Mouse (Mus musculus) neural tube, embryonic 11.5 days (tissue): ENCODE results near the gene Bcor. TPM values are rescaled to one million over a fixed set of nuclear protein-coding genes. Genes with fewer than 3 reads are reported as not detected.

ENCODE experiments used
- ATAC-seq: fragments of 200-750 bp; cut with Nextera tagmentation; 2 replicates; pipeline ENCODE4 v1.8.0; 2017; ENCODE audit warnings: moderate number of reproducible peaks, mild to moderate bottlenecking, moderate TSS enrichment, moderate library complexity; ENCODE audit not compliant: insufficient read depth, low FRiP score, low TSS enrichment
- DNase-seq: peaks from one replicate; pipeline ENCODE4 v3.0.0-alpha.2; 2015; ENCODE audit warnings: low spot score
- H3K27ac ChIP-seq: fragments of 300-500 bp; sonication (generic); 2 replicates; pipeline ENCODE4 v1.5.1; 2014; ENCODE audit warnings: low read depth, mild to moderate bottlenecking, low read length
- H3K27me3 ChIP-seq: fragments of 300-500 bp; sonication (generic); 2 replicates; pipeline ENCODE4 v1.6.1; 2014; ENCODE audit warnings: mild to moderate bottlenecking, low read length, mixed read lengths; ENCODE audit not compliant: control insufficient read depth, insufficient read depth
- H3K36me3 ChIP-seq: fragments of 300-500 bp; sonication (generic); 2 replicates; pipeline ENCODE4 v1.6.1; 2014; ENCODE audit warnings: mild to moderate bottlenecking, low read length, moderate library complexity, mixed read lengths; ENCODE audit not compliant: control insufficient read depth, insufficient read depth
- H3K4me1 ChIP-seq: fragments of 300-500 bp; sonication (generic); 2 replicates; pipeline ENCODE4 v1.6.1; 2014; ENCODE audit warnings: low read length, mixed read lengths; ENCODE audit not compliant: control insufficient read depth, insufficient read depth
- H3K4me2 ChIP-seq: fragments of 300-500 bp; sonication (generic); 2 replicates; pipeline ENCODE4 v1.6.1; 2014; ENCODE audit warnings: low read depth, mild to moderate bottlenecking, moderate library complexity
- H3K4me3 ChIP-seq: fragments of 300-500 bp; sonication (generic); 2 replicates; pipeline ENCODE4 v1.5.1; 2014; ENCODE audit warnings: low read depth, low read length
- H3K9ac ChIP-seq: fragments of 300-500 bp; sonication (generic); 2 replicates; pipeline ENCODE4 v1.6.1; 2014; ENCODE audit warnings: mild to moderate bottlenecking, low read length
- H3K9me3 ChIP-seq: fragments of 300-500 bp; sonication (generic); 2 replicates; pipeline ENCODE4 v1.6.1; 2016; ENCODE audit warnings: low read length; ENCODE audit not compliant: control insufficient read depth
- WGBS: fragments of 180-500 bp; shearing (Covaris S2); extraction: QIAGEN DNeasy Blood & Tissue Kit; methylation state at CpG from one replicate; pipeline ENCODE4 v1.1.7; 2014; 5-methylcytosine and 5-hydroxymethylcytosine counted together
- polyA plus RNA-seq: library from polyadenylated mRNA; unstranded; fragments of >200 nt; fragmentation: Nextera tagmentation; extraction: Ambion mirVana; gene quantifications from 2 replicates; pipeline ENCODE4 v1.2.1, GENCODE M21; 2014

The Bcor gene
- polyA plus RNA-seq, 1 experiment from 2014 or later = 26.7 TPM

GRCm38 (mm10) chrX:12138266-12138665 is 21.9 kb downstream of the Bcor start:
- H3K4me2 ChIP-seq = no peak overlapping the region
- WGBS = 8% methylated on average over 7 of the region's 7 CpGs
- no peak overlapping the region for H3K4me3 ChIP-seq
- no peak overlapping the region for H3K9ac ChIP-seq
- H3K27me3 ChIP-seq = peaks cover 50% of the 10 kb centered on the region
- DNase-seq (peak; percentile 38), ATAC-seq (no peak)
- no peaks in the 10 kb centered on the region for H3K9me3 ChIP-seq
- H3K27ac ChIP-seq = no peak overlapping the region
- peaks cover 16% of the 10 kb centered on the region for H3K4me1 ChIP-seq
- no peaks in the 10 kb centered on the region for H3K36me3 ChIP-seq

GRCm38 (mm10) chrX:12137121-12137521 is 23.0 kb downstream of the Bcor start:
- ATAC-seq = 0 out of 2 replicates have a peak, but pooled peaks have one; percentile 3
- DNase-seq = peak; percentile 55

GRCm38 (mm10) chrX:12136261-12137101 is 23.7 kb downstream of the Bcor start:
- H3K9ac ChIP-seq = peak overlapping the region; percentile 55
- H3K4me3 ChIP-seq = peak overlapping the region; percentile 28
- no peaks in the 10 kb centered on the region for H3K9me3 ChIP-seq
- peaks cover 57% of the 10 kb centered on the region for H3K27me3 ChIP-seq
- H3K36me3 ChIP-seq = no peaks in the 10 kb centered on the region
- peak; percentile 22; the same call in 1 of the 2 replicates for ATAC-seq
- H3K4me2 ChIP-seq = peak overlapping the region; percentile 62
- peak overlapping the region; percentile 89 for H3K27ac ChIP-seq
- 1% methylated on average over 49 of the region's 50 CpGs for WGBS
- peaks cover 16% of the 10 kb centered on the region for H3K4me1 ChIP-seq
- DNase-seq = peak; percentile 67

More at GRCm38 (mm10) chrX:12137121-12137521, 23.0 kb downstream of the Bcor start:
- no peaks in the 10 kb centered on the region for H3K36me3 ChIP-seq
- H3K4me2 ChIP-seq = peak overlapping the region; percentile 62
- WGBS = 2% methylated on average over 22 of the region's 25 CpGs
- peaks cover 16% of the 10 kb centered on the region for H3K4me1 ChIP-seq
- peak overlapping the region; percentile 55 for H3K9ac ChIP-seq
- H3K27me3 ChIP-seq = peaks cover 55% of the 10 kb centered on the region
- no peaks in the 10 kb centered on the region for H3K9me3 ChIP-seq
- H3K27ac ChIP-seq = peak overlapping the region; percentile 89
- peak overlapping the region; percentile 28 for H3K4me3 ChIP-seq

GRCm38 (mm10) chrX:12135121-12136111 is 24.7 kb downstream of the Bcor start:
- peaks cover 16% of the 10 kb centered on the region for H3K4me1 ChIP-seq
- peak overlapping the region; percentile 26 for H3K4me3 ChIP-seq
- H3K4me2 ChIP-seq = peak overlapping the region; percentile 62
- no peaks in the 10 kb centered on the region for H3K9me3 ChIP-seq
- ATAC-seq (peak; percentile 46), DNase-seq (peak; percentile 79)
- peak overlapping the region; percentile 60 for H3K9ac ChIP-seq
- peaks cover 61% of the 10 kb centered on the region for H3K27me3 ChIP-seq
- peak overlapping the region; percentile 89 for H3K27ac ChIP-seq
- H3K36me3 ChIP-seq = no peaks in the 10 kb centered on the region
- WGBS = 2% methylated on average over 52 of the region's 75 CpGs

GRCm38 (mm10) chrX:12134541-12134940 is 25.6 kb downstream of the Bcor start:
- Histone ChIP-seq H3K27me3 (peaks cover 62% of the 10 kb centered on the region), H3K4me3 (no peak overlapping the region), H3K9me3 (no peaks in the 10 kb centered on the region), H3K36me3 (no peaks in the 10 kb centered on the region), H3K4me1 (peaks cover 14% of the 10 kb centered on the region), H3K9ac (no peak overlapping the region; the same call in 1 of the 2 replicates), H3K27ac (peak overlapping the region; percentile 89; the same call in 1 of the 2 replicates), H3K4me2 (peak overlapping the region; percentile 62)
- ATAC-seq (0 out of 2 replicates have a peak, but pooled peaks have one; percentile 25), DNase-seq (peak; percentile 74)
- WGBS = 3% methylated on average over 19 of the region's 19 CpGs

- DNase-seq (no peak), ATAC-seq (no peak)
- H3K36me3 ChIP-seq = no peaks in the 10 kb centered on the region
- peaks cover 18% of the 10 kb centered on the region for H3K4me1 ChIP-seq
- peak overlapping the region; percentile 73 for H3K27ac ChIP-seq
- peak overlapping the region; percentile 62 for H3K4me2 ChIP-seq
- peak overlapping the region; percentile 29; the same call in 1 of the 2 replicates for H3K9ac ChIP-seq
- H3K4me3 ChIP-seq = peak overlapping the region; percentile 20
- no peaks in the 10 kb centered on the region for H3K9me3 ChIP-seq
- 2% methylated on average over 17 of the region's 21 CpGs for WGBS
- peaks cover 66% of the 10 kb centered on the region for H3K27me3 ChIP-seq
These were observed 26.2 kb downstream of the Bcor start for GRCm38 (mm10) chrX:12133836-12134431.

GRCm38 (mm10) chrX:12133178-12133835 is 26.8 kb downstream of the Bcor start:
- peak overlapping the region; percentile 62 for H3K4me2 ChIP-seq
- H3K4me1 ChIP-seq = peaks cover 19% of the 10 kb centered on the region
- DNase-seq = peak; percentile 77

More at GRCm38 (mm10) chrX:12133178-12133835, 26.8 kb downstream of the Bcor start:
- Histone ChIP-seq H3K4me3 (peak overlapping the region; percentile 20), H3K27ac (peak overlapping the region; percentile 73), H3K9me3 (no peaks in the 10 kb centered on the region), H3K9ac (peak overlapping the region; percentile 29; the same call in 1 of the 2 replicates), H3K27me3 (peaks cover 66% of the 10 kb centered on the region), H3K36me3 (no peaks in the 10 kb centered on the region)
- 3% methylated on average over 42 of the region's 49 CpGs for WGBS
- no peak for ATAC-seq
